Mouse (Mus musculus) heart, postnatal 0 days (tissue): Measurements from ENCODE around the gene Crygc. TPM values are rescaled to one million over a fixed set of nuclear protein-coding genes. Genes with fewer than 3 reads are reported as not detected.

Experiments used
- ATAC-seq: fragments of 200-750 bp; cut with Nextera tagmentation; 2 replicates; pipeline ENCODE4 v1.8.0; 2017; ENCODE audit warnings: low read depth, moderate number of reproducible peaks, moderate library complexity; ENCODE audit not compliant: insufficient read depth
- DNase-seq: peaks from one replicate; pipeline ENCODE4 v3.0.0-alpha.2; 2016; ENCODE audit warnings: low spot score
- H3K27ac ChIP-seq: fragments of 300-500 bp; sonication (generic); 2 replicates; pipeline ENCODE4 v1.5.1; 2014; ENCODE audit warnings: low read depth, mild to moderate bottlenecking
- H3K27me3 ChIP-seq: fragments of 300-500 bp; sonication (generic); 2 replicates; pipeline ENCODE4 v1.6.1; 2014; ENCODE audit warnings: low read length, mixed read lengths; ENCODE audit not compliant: control insufficient read depth, insufficient read depth
- H3K36me3 ChIP-seq: fragments of 300-500 bp; sonication (generic); replicated peaks from 2 replicates; pipeline ENCODE4 v1.6.1; 2014; ENCODE audit warnings: low read length, mixed read lengths; ENCODE audit not compliant: control insufficient read depth, insufficient read depth
- H3K4me1 ChIP-seq: fragments of 300-500 bp; sonication (generic); 2 replicates; pipeline ENCODE4 v1.6.1; 2014; ENCODE audit warnings: antibody characterized with exemption; ENCODE audit not compliant: control insufficient read depth, insufficient read depth
- H3K4me2 ChIP-seq: fragments of 300-500 bp; sonication (generic); 2 replicates; pipeline ENCODE4 v1.6.1; 2014; ENCODE audit warnings: low read depth, mild to moderate bottlenecking, low read length, moderate library complexity
- H3K4me3 ChIP-seq: fragments of 300-500 bp; sonication (generic); 2 replicates; pipeline ENCODE4 v1.5.1; 2014; ENCODE audit warnings: low read depth, low read length
- H3K9ac ChIP-seq: fragments of 300-500 bp; sonication (generic); replicated peaks from 2 replicates; pipeline ENCODE4 v1.6.1; 2014; ENCODE audit warnings: low read depth, low read length, mixed read lengths
- H3K9me3 ChIP-seq: fragments of 300-500 bp; sonication (generic); replicated peaks from 2 replicates; pipeline ENCODE4 v1.6.1; 2016; ENCODE audit warnings: low read length; ENCODE audit not compliant: control insufficient read depth
- CTCF ChIP-seq: IDR thresholded peaks from 2 replicates; pipeline ENCODE4 v1.5.1; 2016; ENCODE audit warnings: antibody characterized with exemption, control low read depth, low read depth
- EP300 ChIP-seq: IDR thresholded peaks from 2 replicates; pipeline ENCODE4 v1.6.1; 2016; ENCODE audit warnings: antibody characterized with exemption, low read depth
- WGBS: fragments of 180-500 bp; shearing (Covaris S2); extraction: QIAGEN DNeasy Blood & Tissue Kit; methylation state at CpG from one replicate; pipeline ENCODE4 v1.1.7; 2014; 5-methylcytosine and 5-hydroxymethylcytosine counted together
- polyA plus RNA-seq: library from polyadenylated mRNA; unstranded; fragments of >200 nt; fragmentation: Nextera tagmentation; extraction: Ambion mirVana; gene quantifications from 2 replicates; pipeline ENCODE4 v1.2.1, GENCODE M21; 2015
- total RNA-seq: library from RNA; depleted of rRNA; stranded (reverse); fragments of >200 nt; gene quantifications from 2 replicates; pipeline ENCODE4 v1.2.3, GENCODE M21; 2014; ENCODE audit warnings: low replicate concordance; rRNA removed

Crygc gene
- total and polyA plus RNA-seq, 2 experiments from 2014 or later, result not detected

DNA sequence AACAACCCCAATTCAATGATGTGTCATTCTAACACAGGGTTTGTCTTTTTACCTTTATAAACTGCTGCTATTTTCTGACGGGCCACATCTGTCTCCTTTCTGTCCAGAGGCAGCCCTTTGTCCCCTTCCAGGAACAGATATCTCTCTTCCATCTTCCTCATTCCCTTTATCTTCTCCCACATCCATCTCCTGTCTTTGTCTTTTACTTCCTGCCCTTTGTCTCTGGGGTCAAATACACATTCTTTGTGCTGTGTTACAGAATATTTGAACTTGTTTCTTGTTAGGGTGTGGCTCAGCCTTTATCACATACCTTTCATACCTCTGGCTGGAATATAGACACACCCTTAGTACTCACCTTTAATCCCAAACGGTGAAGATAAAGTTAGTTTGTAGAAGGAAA, 35.9 kb downstream of the Crygc start:
- H3K4me3 ChIP-seq, result no peak overlapping the region
- H3K4me2 ChIP-seq, result no peak overlapping the region
- 0 out of 2 replicates have a peak, but pooled peaks cover 3% of the 10 kb centered on the region for H3K9me3 ChIP-seq
- no peaks in the 10 kb centered on the region for H3K36me3 ChIP-seq
- ATAC-seq (no peak), DNase-seq (no peak)
- TF ChIP-seq CTCF, result no peak
- no peak for TF ChIP-seq EP300
- no peak overlapping the region for H3K9ac ChIP-seq
- no peaks in the 10 kb centered on the region for H3K4me1 ChIP-seq
- WGBS, result 47% methylated on average over 2 of the region's 2 CpGs
- no peaks in the 10 kb centered on the region for H3K27me3 ChIP-seq
- no peak overlapping the region for H3K27ac ChIP-seq

DNA sequence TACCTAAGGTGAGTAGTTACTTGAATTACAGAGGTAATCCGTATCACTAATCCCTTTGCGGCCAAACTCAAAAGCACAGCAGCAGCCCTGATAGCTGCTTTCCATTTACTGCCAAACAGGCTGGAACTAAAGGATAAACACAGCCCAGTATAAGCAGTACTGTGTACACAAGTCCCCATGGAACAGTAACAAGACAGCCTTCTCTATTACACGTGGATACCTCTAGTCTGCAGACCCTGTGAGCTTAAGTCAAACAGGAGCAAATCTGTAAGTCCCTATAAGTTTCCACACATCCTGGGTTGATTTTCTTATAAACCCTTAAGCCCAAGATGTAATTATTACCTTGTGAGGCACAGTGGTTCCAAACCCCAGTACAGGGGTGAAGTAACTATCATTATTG, 38.0 kb downstream of the Crygc start:
- WGBS, result 41% methylated on average over 3 of the region's 3 CpGs
- Histone ChIP-seq H3K4me2 (no peak overlapping the region), H3K36me3 (no peaks in the 10 kb centered on the region), H3K4me1 (no peaks in the 10 kb centered on the region), H3K4me3 (no peak overlapping the region), H3K9ac (no peak overlapping the region), H3K27me3 (no peaks in the 10 kb centered on the region), H3K27ac (no peak overlapping the region), H3K9me3 (0 out of 2 replicates have a peak, but pooled peaks cover 3% of the 10 kb centered on the region)
- no peak for DNase-seq
- no peak for ATAC-seq
- TF ChIP-seq EP300, result no peak
- TF ChIP-seq CTCF, result no peak

DNA sequence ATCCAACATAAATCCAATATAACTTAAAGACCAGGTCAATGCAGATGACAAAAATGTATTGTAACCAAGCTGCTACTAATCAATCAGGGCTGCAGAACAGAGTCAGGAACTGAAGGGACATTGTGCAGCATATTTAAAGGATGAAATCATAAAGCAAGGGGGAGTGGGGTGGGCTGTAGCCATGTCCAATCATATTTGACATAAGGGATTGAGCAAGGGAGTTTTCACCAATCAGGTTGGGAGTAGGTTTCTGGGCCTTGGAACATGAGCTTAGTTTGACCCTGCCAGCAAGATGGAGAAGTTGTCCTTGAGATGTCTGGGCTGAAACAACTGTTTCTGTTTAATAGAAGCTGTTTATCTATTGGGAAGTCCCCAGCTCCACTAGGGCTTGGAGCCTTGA, 40.8 kb downstream of the Crygc start, which contains the start of gene Akr1cl:
Gene Akr1cl (minus strand): TSS at position 119 of the 400 bp plus-strand sequence.
- no peak within 1 kb of the TSS for H3K4me2 ChIP-seq
- no peak within 1 kb of the TSS for H3K9ac ChIP-seq
- ATAC-seq, result no peak
- TF ChIP-seq CTCF, result no peak
- no peak for TF ChIP-seq EP300
- H3K9me3 ChIP-seq, result 0 out of 2 replicates have a peak, but pooled peaks cover under 1% of the 10 kb centered on the region
- no peak for DNase-seq
- no peak within 1 kb of the TSS for H3K4me3 ChIP-seq
- H3K27ac ChIP-seq, result no peak within 1 kb of the TSS
- H3K36me3 ChIP-seq, result no peaks in the 10 kb centered on the region
- no peaks in the 10 kb centered on the region for H3K27me3 ChIP-seq
- no peaks in the 10 kb centered on the region for H3K4me1 ChIP-seq

DNA sequence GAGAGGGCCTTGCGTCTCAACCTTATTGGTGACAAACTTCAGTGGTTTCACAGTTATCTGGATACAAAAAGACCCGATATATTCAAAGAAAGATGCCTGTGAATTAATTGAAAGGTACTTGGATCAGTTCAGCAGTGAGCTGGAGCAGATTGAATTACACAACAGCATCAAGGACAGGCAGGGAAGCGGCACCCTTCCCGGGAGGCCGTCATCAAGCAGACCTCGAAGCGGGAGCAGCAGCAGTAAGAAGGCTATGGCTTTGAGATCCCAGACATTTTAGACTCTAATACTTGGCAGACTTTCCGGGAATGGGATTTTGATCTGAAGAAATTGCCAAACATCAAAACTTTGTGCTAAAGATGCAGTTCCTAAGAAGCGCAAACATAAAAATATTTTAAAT, 45.3 kb downstream of the Crygc start:
- H3K4me1 ChIP-seq, result no peaks in the 10 kb centered on the region
- ATAC-seq, result no peak
- no peak overlapping the region for H3K27ac ChIP-seq
- H3K36me3 ChIP-seq, result no peaks in the 10 kb centered on the region
- H3K27me3 ChIP-seq, result no peaks in the 10 kb centered on the region
- no peak overlapping the region for H3K4me3 ChIP-seq
- no peak overlapping the region for H3K9ac ChIP-seq
- no peaks in the 10 kb centered on the region for H3K9me3 ChIP-seq
- no peak overlapping the region for H3K4me2 ChIP-seq
- TF ChIP-seq CTCF (no peak), EP300 (no peak)
- DNase-seq, result no peak
- 66% methylated on average over 9 of the region's 9 CpGs for WGBS

Other genes with a start within 250 kb of the Crygc start
- 3.1 and 12.4 TPM in 2 replicates for gene Plekhm3, start 116.9 kb downstream of the Crygc start, total RNA-seq
- gene Plekhm3, start 116.9 kb downstream of the Crygc start, polyA plus RNA-seq, result 3.5 and 4.2 TPM in 2 replicates
- 1.4 TPM in 1 of 2 replicates, not detected in the other for gene Akr1cl, start 40.9 kb downstream of the Crygc start, total RNA-seq
- gene Akr1cl, start 40.9 kb downstream of the Crygc start, polyA plus RNA-seq, result 0.51 and 0.66 TPM in 2 replicates
- not detected in 2 replicates for gene Cryge, start 22.5 kb downstream of the Crygc start, total RNA-seq
- gene Cryge, start 22.5 kb downstream of the Crygc start, polyA plus RNA-seq, result not detected in 2 replicates
- not detected in 2 replicates for gene Crygd, start 10.2 kb downstream of the Crygc start, total RNA-seq
- not detected in 2 replicates for gene Crygd, start 10.2 kb downstream of the Crygc start, polyA plus RNA-seq
- gene Crygb, start 8.6 kb upstream of the Crygc start, total RNA-seq, result 0.31 TPM in 1 of 2 replicates, not detected in the other
- not detected in 2 replicates for gene Crygb, start 8.6 kb upstream of the Crygc start, polyA plus RNA-seq
- not detected in 2 replicates for gene Cryga, start 29.7 kb upstream of the Crygc start, total RNA-seq
- gene Cryga, start 29.7 kb upstream of the Crygc start, polyA plus RNA-seq, result not detected in 2 replicates
- gene Gm28845, start 45.9 kb upstream of the Crygc start, total RNA-seq, result not detected in 2 replicates
- not detected in 2 replicates for gene Gm28845, start 45.9 kb upstream of the Crygc start, polyA plus RNA-seq
- gene D630023F18Rik, start 49.5 kb upstream of the Crygc start, total RNA-seq, result not detected in 2 replicates
- 0.11 TPM in 1 of 2 replicates, not detected in the other for gene D630023F18Rik, start 49.5 kb upstream of the Crygc start, polyA plus RNA-seq
- 37.6 and 39.7 TPM in 2 replicates for gene Idh1, start 112.8 kb upstream of the Crygc start, total RNA-seq
- gene Idh1, start 112.8 kb upstream of the Crygc start, polyA plus RNA-seq, result 58.5 and 60.5 TPM in 2 replicates
- 18.1 and 36.6 TPM in 2 replicates for gene Pikfyve, start 113.0 kb upstream of the Crygc start, total RNA-seq
- 3.0 and 3.4 TPM in 2 replicates for gene Pikfyve, start 113.0 kb upstream of the Crygc start, polyA plus RNA-seq
- gene Pth2r, start 208.4 kb upstream of the Crygc start, total RNA-seq, result not detected in 2 replicates
- gene Pth2r, start 208.4 kb upstream of the Crygc start, polyA plus RNA-seq, result not detected in 2 replicates